Mouse (Mus musculus): ENCODE data around the gene Arhgap6. TPM values are rescaled to one million over a fixed set of nuclear protein-coding genes. Genes with fewer than 3 reads are reported as not detected.
"Not testable (repeated sequence)": the region's sequence is repeated elsewhere in the genome, so short reads cannot be mapped to it uniquely, and the experiment has no call there.

Gene Arhgap6
- polyA plus RNA-seq, 1 experiment from 2014 or later: 0.91 TPM

GRCm38 (mm10) chrX:169302271-169303045 is 507.6 kb downstream of the Arhgap6 start:
- peaks cover 6% of the 10 kb centered on the region for H3K4me1 ChIP-seq
- WGBS: 57% methylated on average over 26 of the region's 26 CpGs
- H3K36me3 ChIP-seq (replicated peaks): no peaks in the 10 kb centered on the region
- peaks cover 43% of the 10 kb centered on the region for H3K27me3 ChIP-seq (replicated peaks; ENCODE audit: low read depth, poor library complexity, severe bottlenecking)
- no peak for DNase-seq (ENCODE audit: low spot score)
- no peaks in the 10 kb centered on the region for H3K9me3 ChIP-seq
- H3K27ac ChIP-seq (replicated peaks): no peak overlapping the region; the same call in 1 of the 2 replicates
- H3K4me3 ChIP-seq: no peak overlapping the region

- H3K36me3 ChIP-seq (replicated peaks): no peaks in the 10 kb centered on the region
- WGBS: 49% methylated on average over 3 of the region's 3 CpGs
- H3K4me3 ChIP-seq: no peak overlapping the region
- peak; percentile 16 for DNase-seq (ENCODE audit: low spot score)
- no peaks in the 10 kb centered on the region for H3K9me3 ChIP-seq
- no peak overlapping the region for H3K27ac ChIP-seq (replicated peaks)
- peaks cover 45% of the 10 kb centered on the region for H3K27me3 ChIP-seq (replicated peaks; ENCODE audit: low read depth, poor library complexity, severe bottlenecking)
- peaks cover 6% of the 10 kb centered on the region for H3K4me1 ChIP-seq
Measured at GRCm38 (mm10) chrX:169303945-169304344, 509.0 kb downstream of the Arhgap6 start.

GRCm38 (mm10) chrX:169308559-169308958 is 513.7 kb downstream of the Arhgap6 start:
- Histone ChIP-seq H3K4me3 (no peak overlapping the region), H3K9me3 (no peaks in the 10 kb centered on the region), H3K27ac (replicated peaks) (no peak overlapping the region), H3K36me3 (replicated peaks) (peaks cover 21% of the 10 kb centered on the region), H3K27me3 (replicated peaks; ENCODE audit: low read depth, poor library complexity, severe bottlenecking) (peaks cover 41% of the 10 kb centered on the region), H3K4me1 (no peaks in the 10 kb centered on the region)
- DNase-seq (ENCODE audit: low spot score): no peak
- 80% methylated on average over 3 of the region's 3 CpGs for WGBS

- H3K36me3 ChIP-seq (replicated peaks): peaks cover 18% of the 10 kb centered on the region
- WGBS: 62% methylated on average over 12 of the region's 12 CpGs
- H3K27ac ChIP-seq (replicated peaks): peak overlapping the region; percentile 88
- peak overlapping the region; percentile 66 for H3K4me3 ChIP-seq
- DNase-seq (ENCODE audit: low spot score): no peak
- no peaks in the 10 kb centered on the region; the same call in 1 of the 2 replicates for H3K9me3 ChIP-seq
- H3K4me1 ChIP-seq: 0 out of 2 replicates have a peak, but pooled peaks cover 7% of the 10 kb centered on the region
- peaks cover 66% of the 10 kb centered on the region for H3K27me3 ChIP-seq (replicated peaks; ENCODE audit: low read depth, poor library complexity, severe bottlenecking)
Measured at GRCm38 (mm10) chrX:169319066-169319760, 524.3 kb downstream of the Arhgap6 start.

- H3K27ac ChIP-seq (replicated peaks): peak within 1 kb of the TSS; percentile 88
Measured at GRCm38 (mm10) chrX:169319945-169320667, 525.2 kb downstream of the Arhgap6 start, which contains the start of gene Hccs. Hccs (minus strand) TSS chrX:169320372.

GRCm38 (mm10) chrX:169320668-169321005 is 525.7 kb downstream of the Arhgap6 start:
- not testable (repeated sequence) for H3K4me1 ChIP-seq; H3K9me3 ChIP-seq; H3K36me3 ChIP-seq (replicated peaks); DNase-seq (ENCODE audit: low spot score)
- H3K27ac ChIP-seq (replicated peaks): peak overlapping the region; percentile 88
- peaks cover 61% of the 10 kb centered on the region for H3K27me3 ChIP-seq (replicated peaks; ENCODE audit: low read depth, poor library complexity, severe bottlenecking)
- H3K4me3 ChIP-seq: peak overlapping the region; percentile 66
- WGBS: 36% methylated on average over 15 of the region's 15 CpGs

More at GRCm38 (mm10) chrX:169319945-169320667, 525.2 kb downstream of the Arhgap6 start, which contains the start of gene Hccs:
- Histone ChIP-seq H3K4me3 (peak within 1 kb of the TSS; percentile 66), H3K4me1 (0 out of 2 replicates have a peak, but pooled peaks cover 7% of the 10 kb centered on the region), H3K27me3 (replicated peaks; ENCODE audit: low read depth, poor library complexity, severe bottlenecking) (peaks cover 61% of the 10 kb centered on the region), H3K9me3 (no peaks in the 10 kb centered on the region; the same call in 1 of the 2 replicates), H3K36me3 (replicated peaks) (peaks cover 12% of the 10 kb centered on the region)
- 35% methylated on average over 95 of the region's 97 CpGs for WGBS
- peak; percentile 91 for DNase-seq (ENCODE audit: low spot score)

- Histone ChIP-seq H3K4me3 (no peak overlapping the region), H3K36me3 (replicated peaks) (no peaks in the 10 kb centered on the region), H3K27me3 (replicated peaks; ENCODE audit: low read depth, poor library complexity, severe bottlenecking) (peaks cover 42% of the 10 kb centered on the region), H3K27ac (replicated peaks) (no peak overlapping the region), H3K4me1 (no peaks in the 10 kb centered on the region), H3K9me3 (no peaks in the 10 kb centered on the region)
- 85% methylated on average over 3 of the region's 3 CpGs for WGBS
- no peak for DNase-seq (ENCODE audit: low spot score)
Measured at GRCm38 (mm10) chrX:169325929-169326595, 531.2 kb downstream of the Arhgap6 start.

GRCm38 (mm10) chrX:169332264-169332663 is 537.4 kb downstream of the Arhgap6 start:
- peaks cover 63% of the 10 kb centered on the region for H3K27me3 ChIP-seq (replicated peaks; ENCODE audit: low read depth, poor library complexity, severe bottlenecking)

GRCm38 (mm10) chrX:169337559-169337958 is 542.7 kb downstream of the Arhgap6 start:
- Histone ChIP-seq H3K4me3 (no peak overlapping the region), H3K9me3 (no peaks in the 10 kb centered on the region), H3K4me1 (no peaks in the 10 kb centered on the region), H3K27ac (replicated peaks) (no peak overlapping the region), H3K36me3 (replicated peaks) (no peaks in the 10 kb centered on the region), H3K27me3 (replicated peaks; ENCODE audit: low read depth, poor library complexity, severe bottlenecking) (peaks cover 46% of the 10 kb centered on the region)
- no peak for DNase-seq (ENCODE audit: low spot score)

More at GRCm38 (mm10) chrX:169332264-169332663, 537.4 kb downstream of the Arhgap6 start:
- H3K36me3 ChIP-seq (replicated peaks): no peaks in the 10 kb centered on the region
- no peaks in the 10 kb centered on the region for H3K9me3 ChIP-seq
- WGBS: 28% methylated on average over 3 of the region's 3 CpGs
- no peak overlapping the region for H3K27ac ChIP-seq (replicated peaks)
- peak; percentile 42 for DNase-seq (ENCODE audit: low spot score)
- no peak overlapping the region for H3K4me3 ChIP-seq
- no peaks in the 10 kb centered on the region for H3K4me1 ChIP-seq

- Histone ChIP-seq H3K4me1 (no peaks in the 10 kb centered on the region), H3K4me3 (no peak overlapping the region), H3K9me3 (no peaks in the 10 kb centered on the region), H3K27me3 (replicated peaks; ENCODE audit: low read depth, poor library complexity, severe bottlenecking) (peaks cover 42% of the 10 kb centered on the region), H3K27ac (replicated peaks) (no peak overlapping the region), H3K36me3 (replicated peaks) (no peaks in the 10 kb centered on the region)
- DNase-seq (ENCODE audit: low spot score): no peak
- WGBS: 78% methylated on average over 3 of the region's 3 CpGs
Measured at GRCm38 (mm10) chrX:169338213-169338612, 543.3 kb downstream of the Arhgap6 start.

Data from embryonic facial prominence, embryonic 10.5 days (tissue).